Mouse (Mus musculus) mouse trophoblast stem cell (cell line): ENCODE measurements around the gene Primpol.
"Not testable (repeated sequence)": the region's sequence is repeated elsewhere in the genome, so short reads cannot be mapped to it uniquely, and the experiment has no call there.

Source experiments
- in situ Hi-C, 2 experiments: fragments of 300-500 bp; cut with MseI, MboI; formaldehyde crosslinking; loops; 2 replicates in 1 of 2; 3 replicates in 1 of 2; pipeline ENCODE4 v1.15.1; 2025

Primpol gene

GRCm38 (mm10) chr8:46603587-46603986 is 13.4 kb downstream of the Primpol start:
- in situ Hi-C loops, result no loop called here

GRCm38 (mm10) chr8:46600959-46601707 is 15.9 kb downstream of the Primpol start:
- in situ Hi-C loops, result no loop called here

- in situ Hi-C loops, result no loop called here
Observed at GRCm38 (mm10) chr8:46599314-46599904, 17.6 kb downstream of the Primpol start.

GRCm38 (mm10) chr8:46598753-46599152 is 18.3 kb downstream of the Primpol start:
- in situ Hi-C loops, result no loop called here

GRCm38 (mm10) chr8:46598114-46598513 is 18.9 kb downstream of the Primpol start:
- in situ Hi-C loops, result no loop called here

GRCm38 (mm10) chr8:46597411-46597810 is 19.6 kb downstream of the Primpol start:
- in situ Hi-C loops, result no loop called here

- in situ Hi-C loops, result no loop called here
Observed at GRCm38 (mm10) chr8:46596530-46596929, 20.5 kb downstream of the Primpol start.

- in situ Hi-C loops, result no loop called here
Observed at GRCm38 (mm10) chr8:46595593-46595992, 21.4 kb downstream of the Primpol start.

GRCm38 (mm10) chr8:46593772-46594171 is 23.2 kb downstream of the Primpol start:
- in situ Hi-C loops, result no loop called here

- in situ Hi-C loops, result no loop called here
Observed at GRCm38 (mm10) chr8:46593067-46593466, 23.9 kb downstream of the Primpol start.

GRCm38 (mm10) chr8:46588663-46589062 is 28.3 kb downstream of the Primpol start:
- in situ Hi-C loops, result no loop called here

GRCm38 (mm10) chr8:46587911-46588310 is 29.1 kb downstream of the Primpol start:
- in situ Hi-C loops, result no loop called here

GRCm38 (mm10) chr8:46585576-46585975 is 31.4 kb downstream of the Primpol start:
- in situ Hi-C loops, result no loop called here

- in situ Hi-C loops, result not testable (repeated sequence)
Observed at GRCm38 (mm10) chr8:46584328-46584727, 32.7 kb downstream of the Primpol start.

GRCm38 (mm10) chr8:46578794-46579193 is 38.2 kb downstream of the Primpol start:
- in situ Hi-C loops, result no loop called here

GRCm38 (mm10) chr8:46573964-46574363 is 43.0 kb downstream of the Primpol start:
- in situ Hi-C loops, result no loop called here

GRCm38 (mm10) chr8:46573446-46573845 is 43.6 kb downstream of the Primpol start:
- in situ Hi-C loops, result no loop called here

- in situ Hi-C loops, result no loop called here
Observed at GRCm38 (mm10) chr8:46570673-46571072, 46.3 kb downstream of the Primpol start.

GRCm38 (mm10) chr8:46569659-46570441 is 47.2 kb downstream of the Primpol start:
- in situ Hi-C loops, result no loop called here

GRCm38 (mm10) chr8:46568942-46569341 is 48.1 kb downstream of the Primpol start:
- in situ Hi-C loops, result no loop called here

GRCm38 (mm10) chr8:46567946-46568345 is 49.1 kb downstream of the Primpol start:
- in situ Hi-C loops, result no loop called here

- in situ Hi-C loops, result no loop called here
Observed at GRCm38 (mm10) chr8:46566914-46567529, 50.0 kb downstream of the Primpol start.
